Mouse (Mus musculus): ENCODE data around the gene Catip. TPM values are rescaled to one million over a fixed set of nuclear protein-coding genes. Genes with fewer than 3 reads are reported as not detected.

Gene Catip
- not detected for polyA plus RNA-seq (2017; shearing (Covaris generic))

DNA sequence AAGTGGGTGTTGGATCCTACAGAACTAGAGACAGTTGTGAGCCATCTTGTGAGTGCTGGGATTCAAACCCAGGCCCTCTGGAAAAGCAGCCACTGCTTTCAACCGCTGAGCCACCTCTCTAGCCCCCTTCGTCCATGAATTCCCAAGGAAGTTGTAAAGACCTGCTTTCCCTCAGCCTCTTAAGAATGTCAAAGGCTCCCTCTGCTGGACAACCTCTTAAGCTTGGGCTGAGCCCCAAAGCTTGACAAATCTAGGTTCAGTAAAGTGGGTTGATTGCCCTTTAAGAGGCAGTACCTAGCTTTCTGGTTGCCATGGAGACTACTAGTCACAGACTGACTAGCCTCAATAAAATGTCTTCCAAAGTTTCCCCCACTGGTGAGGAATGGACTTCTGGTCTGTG, at the start of gene Catip:
Catip (plus strand) TSS at position 297 of the 400 bp plus-strand sequence.

DNA sequence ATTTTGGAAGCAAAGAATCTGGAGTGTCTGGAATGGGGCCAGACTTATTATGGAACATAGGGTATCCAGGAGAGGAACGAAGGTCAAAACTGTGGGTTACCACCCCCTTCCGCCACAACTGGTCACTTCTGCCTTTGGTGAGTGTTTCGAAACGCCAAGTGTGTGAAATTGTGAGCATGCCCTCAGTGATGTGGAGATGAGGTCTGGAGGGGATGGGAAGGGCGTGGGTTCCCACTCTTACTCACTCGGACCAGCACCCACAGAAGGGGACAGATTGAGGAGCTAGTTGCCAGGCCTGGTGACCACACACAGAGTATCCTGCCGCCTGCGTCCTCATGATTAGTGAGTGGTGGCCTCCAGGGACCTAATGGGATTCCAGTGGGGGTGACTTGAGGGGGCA, 13.1 kb downstream of the Catip start, which contains the start of gene Slc11a1:
Slc11a1 (plus strand) TSS at position 216 of the 400 bp plus-strand sequence.

DNA sequence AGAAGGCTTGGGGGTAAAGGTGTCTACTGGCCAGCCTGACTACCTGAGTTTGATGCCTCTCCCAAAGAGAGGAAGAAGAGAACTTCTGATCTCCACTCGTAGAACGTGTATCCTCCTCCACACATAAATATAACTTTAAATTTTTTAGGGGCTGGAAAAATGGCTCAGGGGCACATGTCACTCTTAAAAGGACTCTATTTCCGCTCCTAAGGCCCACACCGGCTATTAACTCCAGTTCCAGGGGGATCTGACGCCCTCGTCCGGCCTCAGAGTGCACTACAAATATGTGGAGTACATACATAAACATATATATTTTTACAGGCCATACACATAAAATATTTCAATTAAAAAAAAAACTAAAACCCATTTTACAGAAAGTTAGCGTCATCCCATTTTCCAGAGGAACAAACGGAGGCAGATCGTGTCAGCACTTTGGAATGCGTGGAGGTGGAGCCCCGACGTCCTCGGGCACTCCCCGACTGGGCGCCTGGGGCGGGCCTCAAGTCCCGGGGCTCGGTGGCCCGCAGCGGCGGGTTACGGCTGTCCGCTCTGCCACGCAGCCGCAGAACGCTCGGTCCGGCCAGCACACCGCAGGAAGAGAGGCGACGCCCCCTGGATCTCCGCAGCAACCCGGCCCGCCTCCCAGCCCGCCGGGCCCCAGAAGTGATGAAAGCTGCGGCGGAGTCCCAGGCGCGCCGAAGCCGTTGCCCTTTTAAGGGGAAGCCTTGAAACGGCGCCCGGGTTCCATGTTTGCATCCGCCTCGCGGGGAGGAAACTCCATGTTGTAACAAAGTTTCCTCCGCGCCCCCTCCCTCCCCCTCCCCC, 29.2 kb downstream of the Catip start, which contains the start of gene Ctdsp1:
Ctdsp1 (plus strand) TSS at position 586 of the 825 bp plus-strand sequence.

DNA sequence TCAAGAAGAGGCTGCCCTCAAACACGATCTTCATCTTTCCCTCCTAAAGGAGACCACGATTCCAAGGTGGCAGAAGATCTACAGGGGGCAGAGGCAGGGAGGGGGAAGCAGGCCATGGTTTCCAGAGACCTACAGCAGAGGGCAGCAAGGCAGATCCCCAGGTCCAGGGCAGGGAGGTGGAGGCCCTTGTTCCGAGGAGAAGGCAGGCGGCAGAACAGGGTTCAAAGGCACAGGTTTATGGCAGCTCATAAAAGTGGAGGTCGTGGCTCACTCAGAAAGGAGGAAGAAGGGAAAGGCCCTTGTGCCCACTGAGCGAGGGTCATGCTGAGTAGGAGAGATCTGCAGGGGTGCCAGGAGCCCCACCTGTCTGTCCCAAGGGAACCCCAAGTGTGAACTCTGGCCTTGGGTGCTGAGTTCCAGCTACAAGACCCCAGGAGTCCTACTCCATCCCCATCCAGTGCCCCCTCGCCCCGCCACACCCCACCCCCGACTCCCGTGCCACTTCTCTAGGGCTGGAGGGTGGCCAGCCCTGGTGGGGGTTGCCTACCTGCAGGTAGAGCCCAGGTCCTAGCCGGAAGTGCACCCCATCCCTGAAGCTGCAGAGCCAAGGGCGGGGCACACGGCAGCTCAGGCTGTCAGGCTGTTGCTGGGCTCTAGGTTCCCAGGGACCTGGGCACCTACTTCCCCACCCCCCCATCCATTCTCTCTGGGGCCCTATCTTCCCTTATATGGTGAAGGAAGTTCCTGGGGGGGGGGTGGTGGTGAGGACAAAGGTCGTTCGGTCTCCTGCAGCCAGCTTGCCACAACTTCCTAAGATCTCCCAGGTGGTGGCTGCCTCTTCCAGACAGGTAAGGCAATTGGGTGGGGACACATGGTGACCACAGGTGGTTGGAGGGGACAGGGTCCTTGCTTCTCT, 46.9 kb downstream of the Catip start, which contains the start of gene Vil1:
Vil1 (plus strand) TSS at position 788 of the 916 bp plus-strand sequence.

Other genes with a start within 250 kb of the Catip start
- 10 to 100 TPM in 1 of 2 experiments, 1 to 10 TPM in 1; 6.1 to 45.1 TPM for gene Tns1, start 237.7 kb upstream of the Catip start, polyA plus RNA-seq (2017; shearing (Covaris generic))
- under 1 TPM; 0.11 to 0.72 TPM for gene Rufy4, start 236.6 kb upstream of the Catip start, polyA plus RNA-seq (2017; shearing (Covaris generic))
- gene Cxcr2, start 208.1 kb upstream of the Catip start, polyA plus RNA-seq (2017; shearing (Covaris generic)) = under 1 TPM; 0.05 to 0.83 TPM
- gene Cxcr1, start 167.5 kb upstream of the Catip start, polyA plus RNA-seq (2017; shearing (Covaris generic)) = under 1 TPM in 1 of 2 experiments, not detected in 1; 0.22 TPM
- gene Arpc2, start 126.0 kb upstream of the Catip start, polyA plus RNA-seq (2017; shearing (Covaris generic)) = 1,000 to 10,000 TPM in 1 of 2 experiments, 100 to 1,000 TPM in 1; 961 to 1,093 TPM
- gene Gpbar1, start 83.6 kb upstream of the Catip start, polyA plus RNA-seq (2017; shearing (Covaris generic)) = 1 to 10 TPM in 1 of 2 experiments, not detected in 1; 3.0 TPM
- gene Aamp, start 77.4 kb upstream of the Catip start, polyA plus RNA-seq (2017; shearing (Covaris generic)) = 100 to 1,000 TPM; 210 to 261 TPM
- gene Pnkd, start 77.2 kb upstream of the Catip start, polyA plus RNA-seq (2017; shearing (Covaris generic)) = 10 to 100 TPM; 76.6 to 76.9 TPM
- gene Tmbim1, start 56.5 kb upstream of the Catip start, polyA plus RNA-seq (2017; shearing (Covaris generic)) = 10 to 100 TPM; 23.9 to 31.8 TPM
- gene Slc11a1, start 13.1 kb downstream of the Catip start, polyA plus RNA-seq (2017; shearing (Covaris generic)) = 1 to 10 TPM; 1.0 to 6.0 TPM
- 1 to 10 TPM; 4.8 to 6.9 TPM for gene Ctdsp1, start 29.4 kb downstream of the Catip start, polyA plus RNA-seq (2017; shearing (Covaris generic))
- gene Vil1, start 47.3 kb downstream of the Catip start, polyA plus RNA-seq (2017; shearing (Covaris generic)) = under 1 TPM; 0.22 to 0.38 TPM
- gene Cnot9, start 143.9 kb downstream of the Catip start, polyA plus RNA-seq (2017; shearing (Covaris generic)) = 10 to 100 TPM; 26.8 to 34.2 TPM
- 1 to 10 TPM; 1.1 to 2.2 TPM for gene Plcd4, start 180.8 kb downstream of the Catip start, polyA plus RNA-seq (2017; shearing (Covaris generic))
- 10 to 100 TPM; 12.9 to 13.4 TPM for gene Usp37, start 182.2 kb downstream of the Catip start, polyA plus RNA-seq (2017; shearing (Covaris generic))
- 10 to 100 TPM; 17.6 to 24.1 TPM for gene Zfp142, start 226.1 kb downstream of the Catip start, polyA plus RNA-seq (2017; shearing (Covaris generic))
- 10 to 100 TPM; 10.2 to 12.2 TPM for gene Bcs1l, start 226.2 kb downstream of the Catip start, polyA plus RNA-seq (2017; shearing (Covaris generic))
- gene Rnf25, start 239.3 kb downstream of the Catip start, polyA plus RNA-seq (2017; shearing (Covaris generic)) = 10 to 100 TPM; 28.7 to 30.4 TPM
- gene Stk36, start 239.3 kb downstream of the Catip start, polyA plus RNA-seq (2017; shearing (Covaris generic)) = 1 to 10 TPM in 1 of 2 experiments, under 1 TPM in 1; 0.18 to 1.0 TPM

Data from inflammation-experienced regulatory T-cells (primary cell).